Mouse (Mus musculus) testis, adult 2 months (tissue): ENCODE measurements around the gene Tmc8.

Experiments
- CTCF ChIP-seq: fragments of 200-500 bp; IDR thresholded peaks from 2 replicates; pipeline ENCODE4 v1.5.1; 2012; ENCODE audit warnings: low read depth, mild to moderate bottlenecking, inconsistent platforms, low read length, moderate library complexity; ENCODE audit not compliant: control insufficient read depth, insufficient read depth, insufficient replicate concordance
- POLR2A ChIP-seq: fragments of 200-500 bp; IDR thresholded peaks from 2 replicates; pipeline ENCODE4 v1.6.1; 2012; ENCODE audit warnings: low read depth, mild to moderate bottlenecking, inconsistent platforms, low read length, moderate library complexity; ENCODE audit not compliant: control insufficient read depth

- TF ChIP-seq CTCF (no peak), POLR2A (no peak)
These were observed 22.6 kb upstream of the Tmc8 start for GRCm38 (mm10) chr11:117759267-117759666.
